Mouse (Mus musculus) erythroblast, embryonic 14.5 days (primary cell): ENCODE measurements around the gene Atoh8.

Experiments
- GATA1 ChIP-seq: IDR thresholded peaks from 2 replicates; pipeline ENCODE4 v1.6.1; 2012; ENCODE audit warnings: low read length, inconsistent platforms, mixed read lengths
- TAL1 ChIP-seq: IDR thresholded peaks from 3 replicates; pipeline ENCODE4 v1.6.1; 2012; ENCODE audit warnings: low read length, inconsistent platforms, mixed read lengths

DNA sequence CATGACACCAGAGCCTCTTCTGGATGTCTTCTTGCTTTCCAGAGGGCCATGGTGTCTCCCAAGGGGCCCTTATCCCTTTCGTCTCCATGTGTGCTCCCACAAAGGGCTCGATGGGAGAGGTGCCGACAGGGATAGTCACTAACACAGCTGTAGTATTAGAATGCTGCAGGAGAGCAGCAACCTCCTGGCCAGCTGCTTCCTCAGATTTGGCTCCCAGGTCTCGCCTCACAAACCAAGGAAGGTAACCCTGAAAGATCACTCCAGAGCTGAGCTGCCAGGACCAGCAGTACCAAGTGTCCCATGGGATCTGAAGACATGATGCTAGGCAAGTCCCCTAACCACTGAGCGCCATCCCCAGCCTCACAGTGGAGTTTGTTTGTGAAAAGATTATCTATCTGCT, 32.6 kb downstream of the Atoh8 start:
- TF ChIP-seq TAL1 = no peak
- TF ChIP-seq GATA1 = no peak
